Mouse (Mus musculus) megakaryocyte, embryonic 14.5 days (primary cell): Measurements from ENCODE around the gene Foxj1. TPM values are rescaled to one million over a fixed set of nuclear protein-coding genes. Genes with fewer than 3 reads are reported as not detected.

ENCODE experiments used
- H3K27me3 ChIP-seq: replicated peaks from 2 replicates; pipeline ENCODE3; 2012; ENCODE audit warnings: inconsistent platforms
- H3K36me3 ChIP-seq: replicated peaks from 2 replicates; pipeline ENCODE3; 2012; ENCODE audit warnings: low read length, inconsistent platforms, mixed read lengths
- H3K4me1 ChIP-seq: 2 replicates; pipeline ENCODE4 v1.6.1; 2012; ENCODE audit warnings: inconsistent platforms
- H3K4me3 ChIP-seq: replicated peaks from 2 replicates; pipeline ENCODE3; 2012; ENCODE audit warnings: moderate library complexity, mild to moderate bottlenecking, inconsistent platforms
- H3K9me3 ChIP-seq: 2 replicates; pipeline ENCODE4 v1.6.1; 2012; ENCODE audit warnings: inconsistent platforms
- FLI1 ChIP-seq: IDR thresholded peaks from 2 replicates; pipeline ENCODE4 v1.6.1; 2012; ENCODE audit warnings: low read length, inconsistent platforms, mixed read lengths
- GATA1 ChIP-seq: IDR thresholded peaks from 3 replicates; pipeline ENCODE4 v1.6.1; 2012; ENCODE audit warnings: mixed read lengths, low read length, inconsistent platforms, borderline replicate concordance
- polyA plus RNA-seq: library from polyadenylated mRNA; stranded (reverse); fragments of >175 nt; gene quantifications from 2 replicates; pipeline ENCODE4 v1.2.3, GENCODE M21; 2012; ENCODE audit warnings: low replicate concordance; ENCODE audit not compliant: insufficient read depth

The Foxj1 gene
- polyA plus RNA-seq, 1 experiment, result 0.12 TPM

DNA sequence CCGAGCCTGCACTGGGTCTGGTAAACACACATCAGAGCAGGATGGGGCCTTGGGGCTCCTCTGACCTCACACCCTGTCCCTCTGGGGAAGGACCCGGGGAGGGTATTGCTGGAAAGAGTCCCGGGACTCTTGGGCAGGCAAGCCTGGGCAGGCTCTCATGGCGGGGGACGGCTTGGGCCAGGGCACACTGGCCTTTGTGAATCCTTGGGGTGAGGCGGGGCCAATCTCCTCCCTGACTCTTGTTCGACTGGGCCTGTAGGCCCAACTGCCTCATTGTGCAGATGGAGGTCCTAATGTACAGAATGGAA, 5.0 kb downstream of the Foxj1 start:
- Histone ChIP-seq H3K27me3 (peaks cover 86% of the 10 kb centered on the region), H3K4me1 (peaks cover 22% of the 10 kb centered on the region)
- no peak for TF ChIP-seq FLI1
- no peak for TF ChIP-seq GATA1

DNA sequence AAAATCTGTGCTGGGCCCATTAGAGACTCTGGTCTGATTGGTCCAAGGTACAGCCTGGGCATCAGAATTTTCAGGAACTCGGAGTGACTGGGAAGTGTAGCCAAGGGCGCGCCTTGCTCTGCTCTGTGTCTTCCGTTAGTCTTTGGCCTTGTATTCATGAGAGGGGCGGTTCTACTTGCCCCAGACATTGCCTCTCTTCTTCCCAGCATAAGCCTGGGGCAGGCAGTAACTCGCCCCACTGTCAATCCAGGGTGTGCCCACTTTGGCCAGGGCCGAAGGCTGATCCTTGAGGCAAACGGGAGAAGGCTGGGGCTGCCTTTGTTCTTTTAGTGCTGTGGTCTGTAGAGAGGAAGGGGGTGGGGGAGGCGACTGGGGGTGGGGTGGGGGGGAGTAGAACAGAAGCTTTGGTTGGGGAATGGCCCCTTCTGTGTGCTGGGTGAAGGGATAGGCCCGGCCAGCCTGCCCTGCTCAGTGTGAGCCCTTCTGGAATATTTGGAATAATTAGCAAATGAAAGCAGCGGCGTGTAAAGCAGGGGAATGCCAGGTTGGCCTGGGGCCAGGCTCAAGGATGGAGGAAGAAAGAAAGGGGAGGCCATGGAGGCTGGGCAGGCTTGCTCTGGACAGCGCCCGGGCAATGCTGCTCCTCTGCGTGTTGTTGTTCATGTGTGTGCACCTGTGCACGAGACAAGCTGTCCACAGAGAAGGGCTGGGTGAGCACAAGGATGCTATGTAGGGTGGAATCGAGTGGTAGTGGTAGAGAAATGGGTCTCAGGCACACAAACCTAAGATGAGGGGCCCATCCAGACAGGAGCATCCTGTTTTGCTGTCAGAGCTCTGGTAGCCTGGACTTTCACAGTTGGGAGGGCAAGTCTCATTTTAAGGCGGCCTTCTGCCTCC, 5.6 kb downstream of the Foxj1 start:
- H3K27me3 ChIP-seq, result peaks cover 82% of the 10 kb centered on the region
- TF ChIP-seq GATA1 (no peak), FLI1 (no peak)
- no peaks in the 10 kb centered on the region for H3K9me3 ChIP-seq

More for the DNA sequence above, 5.0 kb downstream of the Foxj1 start:
- no peaks in the 10 kb centered on the region for H3K9me3 ChIP-seq
- H3K4me3 ChIP-seq, result no peak overlapping the region
- no peaks in the 10 kb centered on the region for H3K36me3 ChIP-seq

DNA sequence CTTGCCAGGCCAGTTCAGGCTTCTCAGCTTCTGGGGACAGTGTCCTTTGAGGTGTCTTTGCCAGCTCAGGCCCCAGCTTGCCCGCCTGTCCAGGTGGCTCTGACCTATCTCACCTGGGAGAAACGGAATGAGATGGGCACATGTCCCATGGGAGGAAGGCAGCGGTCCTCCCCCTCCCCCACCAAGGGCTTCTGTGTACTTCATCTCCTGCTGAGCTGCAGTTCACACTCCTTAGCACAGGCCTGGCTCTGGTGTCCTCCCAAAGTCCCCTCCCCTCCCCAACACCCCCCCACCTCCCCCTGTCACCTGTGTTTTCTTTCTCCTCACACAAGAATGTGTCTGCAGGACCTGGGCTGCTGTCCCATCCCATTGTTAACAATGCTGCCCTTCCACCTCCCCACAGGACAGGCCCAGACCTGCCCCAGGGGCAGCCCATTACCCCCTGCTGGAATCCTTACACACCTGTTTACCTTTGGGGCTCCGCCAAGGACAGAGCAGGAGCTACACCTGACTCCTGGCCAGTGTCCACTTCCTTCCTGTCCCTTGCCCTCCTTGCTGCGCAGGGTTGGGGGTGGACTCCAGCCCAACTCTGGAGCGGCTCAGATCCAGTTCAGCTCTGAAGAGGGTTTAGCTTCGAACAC, 8.1 kb downstream of the Foxj1 start:
- Histone ChIP-seq H3K4me3 (no peak overlapping the region), H3K4me1 (peaks cover 11% of the 10 kb centered on the region), H3K9me3 (no peaks in the 10 kb centered on the region), H3K27me3 (peaks cover 77% of the 10 kb centered on the region), H3K36me3 (no peaks in the 10 kb centered on the region)
- TF ChIP-seq FLI1, result no peak
- TF ChIP-seq GATA1, result no peak

More for the DNA sequence above, 5.6 kb downstream of the Foxj1 start:
- Histone ChIP-seq H3K4me1 (peaks cover 19% of the 10 kb centered on the region), H3K4me3 (no peak overlapping the region), H3K36me3 (no peaks in the 10 kb centered on the region)

- Histone ChIP-seq H3K4me3 (peak overlapping the region; percentile 93), H3K9me3 (peaks cover 8% of the 10 kb centered on the region), H3K4me1 (peaks cover 30% of the 10 kb centered on the region), H3K36me3 (no peaks in the 10 kb centered on the region), H3K27me3 (peaks cover 63% of the 10 kb centered on the region)
- TF ChIP-seq FLI1 (no peak), GATA1 (no peak)
Measured at GRCm38 (mm10) chr11:116318719-116319659, 16.2 kb downstream of the Foxj1 start.

GRCm38 (mm10) chr11:116312359-116312758, 22.8 kb downstream of the Foxj1 start:
- Histone ChIP-seq H3K9me3 (peaks cover 5% of the 10 kb centered on the region), H3K4me3 (no peak overlapping the region), H3K36me3 (no peaks in the 10 kb centered on the region), H3K4me1 (peaks cover 44% of the 10 kb centered on the region), H3K27me3 (peaks cover 18% of the 10 kb centered on the region)
- TF ChIP-seq GATA1, result no peak
- no peak for TF ChIP-seq FLI1

GRCm38 (mm10) chr11:116311169-116311568, 24.0 kb downstream of the Foxj1 start:
- Histone ChIP-seq H3K27me3 (peaks cover 14% of the 10 kb centered on the region), H3K4me3 (no peak overlapping the region), H3K9me3 (no peaks in the 10 kb centered on the region), H3K36me3 (no peaks in the 10 kb centered on the region), H3K4me1 (peaks cover 47% of the 10 kb centered on the region)
- TF ChIP-seq FLI1 (no peak), GATA1 (no peak)

DNA sequence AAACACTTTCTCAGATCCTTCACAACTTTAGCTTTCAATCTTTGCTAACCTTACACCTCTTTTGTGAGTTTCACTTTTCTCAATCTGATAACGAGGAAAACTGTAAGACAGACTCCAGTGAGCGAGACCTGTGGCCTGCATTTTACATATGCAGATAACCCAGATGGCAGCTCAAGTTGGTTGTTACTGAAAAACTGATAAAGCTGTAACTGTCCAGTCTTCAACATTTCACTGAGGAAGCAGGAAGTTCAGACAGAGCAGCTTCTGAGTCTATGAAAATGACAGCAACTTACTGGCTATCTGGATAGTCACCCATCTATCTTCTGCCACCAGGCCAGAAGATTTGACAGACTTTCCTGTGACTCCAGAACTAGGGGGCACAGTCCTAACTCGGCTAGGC, 25.6 kb downstream of the Foxj1 start:
- H3K4me3 ChIP-seq, result peak overlapping the region; percentile 38
- no peaks in the 10 kb centered on the region for H3K27me3 ChIP-seq
- TF ChIP-seq GATA1, result no peak
- TF ChIP-seq FLI1, result no peak
- peaks cover 45% of the 10 kb centered on the region for H3K4me1 ChIP-seq
- peaks cover 8% of the 10 kb centered on the region for H3K36me3 ChIP-seq
- no peaks in the 10 kb centered on the region for H3K9me3 ChIP-seq

DNA sequence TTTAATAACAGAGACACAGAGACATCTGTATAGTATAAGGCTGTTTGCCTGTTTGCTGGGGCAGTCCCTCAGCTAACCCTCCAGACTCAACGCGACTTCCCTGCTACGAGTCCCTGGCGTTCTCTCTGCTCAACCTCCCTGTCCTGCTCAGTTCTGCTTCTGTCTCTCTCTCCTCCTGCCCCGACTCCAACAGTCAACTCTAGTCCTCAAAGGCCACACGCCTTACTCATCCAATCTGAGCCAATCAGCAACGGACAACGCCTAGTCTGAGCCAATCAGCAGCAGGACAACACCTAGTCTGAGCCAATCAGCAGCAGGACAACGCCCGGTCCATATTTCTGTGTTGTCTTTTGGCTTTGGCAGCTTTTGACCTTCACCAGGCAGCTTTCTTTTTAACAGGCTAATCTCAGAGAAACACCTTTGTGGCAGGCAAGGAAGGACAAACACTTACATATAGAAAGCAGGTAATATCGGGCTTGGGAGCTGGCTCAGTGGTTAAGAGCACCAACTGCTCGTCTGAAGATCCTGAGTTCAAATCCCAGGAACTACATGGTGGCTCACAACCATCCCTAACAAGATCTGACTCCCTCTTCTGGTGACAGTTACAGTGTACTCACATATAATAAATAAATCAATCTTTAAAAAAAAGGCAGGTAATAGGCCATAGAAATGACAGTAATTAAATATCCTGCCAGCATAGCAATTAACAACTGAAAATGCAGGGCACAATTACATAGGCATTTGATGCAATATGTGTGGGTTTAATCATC, 27.3 kb downstream of the Foxj1 start:
- Histone ChIP-seq H3K9me3 (no peaks in the 10 kb centered on the region), H3K36me3 (peaks cover 24% of the 10 kb centered on the region), H3K27me3 (no peaks in the 10 kb centered on the region), H3K4me3 (no peak overlapping the region), H3K4me1 (peaks cover 44% of the 10 kb centered on the region)
- TF ChIP-seq GATA1, result no peak
- TF ChIP-seq FLI1, result no peak
